Mouse (Mus musculus): ENCODE data around the gene Akr1d1.

DNA sequence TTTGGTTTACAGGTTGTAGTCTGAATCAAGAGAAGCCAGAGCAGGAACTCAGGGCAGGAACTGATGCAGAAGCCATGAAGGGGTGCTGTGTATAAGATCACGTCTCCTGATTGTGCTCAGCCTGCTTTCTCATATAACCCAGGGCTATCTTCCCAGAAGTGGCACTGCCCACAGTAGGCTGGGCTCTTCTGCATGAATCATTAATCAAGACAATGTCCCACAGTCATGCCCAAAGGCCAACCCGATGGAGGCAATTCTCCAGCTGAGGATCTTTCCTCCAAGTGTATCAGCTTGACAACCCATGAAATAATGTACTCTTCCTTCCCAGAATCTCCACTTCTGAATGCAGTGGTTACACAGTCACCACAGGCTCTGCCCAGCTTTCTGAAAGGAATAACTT lies 24.4 kb upstream of the Akr1d1 start:
- TF ChIP-seq CTCF (IDR thresholded peaks at IDR 0.05; ENCODE audit: low read depth, low read length) (no peak), POLR2A (IDR thresholded peaks at IDR 0.05; ENCODE audit: extremely low read depth, insufficient read depth, low read length) (no peak)

Data from liver, adult 2 months (tissue).